Mouse (Mus musculus): ENCODE measurements at regions not wholly inside any gene's neighbourhood (a gene's known extent, or its start where the extent isn't known, plus 50 kb on each side); places are given as distances from the start of the nearest gene placed in this dataset.

DNA sequence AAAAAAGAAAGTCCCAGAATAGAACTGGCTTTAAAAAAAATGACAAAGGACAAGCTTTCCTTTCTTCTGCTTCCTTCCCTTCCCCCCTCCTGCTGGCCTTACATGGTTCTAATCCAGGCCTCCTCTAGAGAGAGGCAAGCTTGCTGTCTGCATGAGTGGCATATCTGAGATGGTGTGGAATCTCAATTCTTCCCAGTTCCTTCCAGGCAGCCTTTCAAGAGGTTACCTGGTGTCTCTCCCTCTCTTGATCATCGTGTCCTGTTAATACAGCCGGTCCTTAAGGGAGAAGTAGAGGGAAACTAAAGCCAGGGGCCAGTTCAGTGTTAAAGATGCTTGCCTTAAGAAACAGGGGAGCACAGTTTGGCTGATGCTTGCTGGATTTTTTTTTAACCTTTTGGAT lies 607.1 kb upstream of the Clint1 start:
- TF ChIP-seq CTCF (IDR thresholded peaks at IDR 0.05; ENCODE audit: control insufficient read depth, insufficient read depth, insufficient replicate concordance, low read depth, low read length), result no peak
- no peak for TF ChIP-seq POLR2A (IDR thresholded peaks at IDR 0.05; ENCODE audit: control insufficient read depth, low read depth, low read length)
